Mouse (Mus musculus) lung, postnatal 10 days (tissue): ENCODE measurements around the gene Nfatc4.

Experiments used
- DNase-seq: peaks from one replicate; pipeline ENCODE4 v3.0.0; 2021

Nfatc4 gene

GRCm38 (mm10) chr14:55854406-55855100 lies 31.6 kb downstream of the Nfatc4 start:
- DNase-seq, result peak; percentile 39

GRCm38 (mm10) chr14:55855101-55855561 lies 32.2 kb downstream of the Nfatc4 start:
- peak; percentile 69 for DNase-seq

GRCm38 (mm10) chr14:55857588-55857987 lies 34.6 kb downstream of the Nfatc4 start:
- DNase-seq, result peak; percentile 45

GRCm38 (mm10) chr14:55862186-55862585 lies 39.2 kb downstream of the Nfatc4 start:
- DNase-seq, result no peak

GRCm38 (mm10) chr14:55862970-55863369 lies 40.0 kb downstream of the Nfatc4 start:
- no peak for DNase-seq

GRCm38 (mm10) chr14:55863773-55864172 lies 40.8 kb downstream of the Nfatc4 start:
- DNase-seq, result peak; percentile 82

GRCm38 (mm10) chr14:55866962-55867361 lies 44.0 kb downstream of the Nfatc4 start:
- DNase-seq, result peak; percentile 82

GRCm38 (mm10) chr14:55868230-55869026 lies 45.5 kb downstream of the Nfatc4 start:
- no peak for DNase-seq

GRCm38 (mm10) chr14:55869538-55869937 lies 46.6 kb downstream of the Nfatc4 start:
- DNase-seq, result no peak

GRCm38 (mm10) chr14:55872039-55872438 lies 49.1 kb downstream of the Nfatc4 start:
- DNase-seq, result no peak

GRCm38 (mm10) chr14:55872551-55872950 lies 49.6 kb downstream of the Nfatc4 start:
- DNase-seq, result no peak

GRCm38 (mm10) chr14:55873242-55873713 lies 50.3 kb downstream of the Nfatc4 start:
- no peak for DNase-seq

- DNase-seq, result peak; percentile 89
These were observed 51.1 kb downstream of the Nfatc4 start for GRCm38 (mm10) chr14:55873714-55874683.

GRCm38 (mm10) chr14:55877469-55878315 lies 54.7 kb downstream of the Nfatc4 start:
- DNase-seq, result peak; percentile 61

- DNase-seq, result no peak
These were observed 55.5 kb downstream of the Nfatc4 start for GRCm38 (mm10) chr14:55878316-55878940.

GRCm38 (mm10) chr14:55879623-55880022 lies 56.7 kb downstream of the Nfatc4 start:
- DNase-seq, result peak; percentile 93

- DNase-seq, result no peak
These were observed 58.0 kb downstream of the Nfatc4 start for GRCm38 (mm10) chr14:55880982-55881381.

GRCm38 (mm10) chr14:55882171-55882641 lies 59.3 kb downstream of the Nfatc4 start:
- no peak for DNase-seq

- no peak for DNase-seq
These were observed 60.3 kb downstream of the Nfatc4 start for GRCm38 (mm10) chr14:55883149-55883661.
